Mouse (Mus musculus) bone marrow macrophage, adult 2 months (primary cell): Measurements from ENCODE around the gene Mul1.

Experiments
- CTCF ChIP-seq: IDR thresholded peaks from 2 replicates; pipeline ENCODE4 v1.5.1; 2012; ENCODE audit warnings: low read depth, mild to moderate bottlenecking, low read length, moderate library complexity
- POLR2A ChIP-seq: IDR thresholded peaks from 2 replicates; pipeline ENCODE4 v1.6.1; 2012; ENCODE audit warnings: mild to moderate bottlenecking, low read depth, low read length, borderline replicate concordance

GRCm38 (mm10) chr4:138469080-138469479, 34.6 kb downstream of the Mul1 start:
- TF ChIP-seq POLR2A, result no peak
- TF ChIP-seq CTCF, result no peak
